1 mouse cellular context compared by ENCODE assay signal in the genomic region with DNA sequence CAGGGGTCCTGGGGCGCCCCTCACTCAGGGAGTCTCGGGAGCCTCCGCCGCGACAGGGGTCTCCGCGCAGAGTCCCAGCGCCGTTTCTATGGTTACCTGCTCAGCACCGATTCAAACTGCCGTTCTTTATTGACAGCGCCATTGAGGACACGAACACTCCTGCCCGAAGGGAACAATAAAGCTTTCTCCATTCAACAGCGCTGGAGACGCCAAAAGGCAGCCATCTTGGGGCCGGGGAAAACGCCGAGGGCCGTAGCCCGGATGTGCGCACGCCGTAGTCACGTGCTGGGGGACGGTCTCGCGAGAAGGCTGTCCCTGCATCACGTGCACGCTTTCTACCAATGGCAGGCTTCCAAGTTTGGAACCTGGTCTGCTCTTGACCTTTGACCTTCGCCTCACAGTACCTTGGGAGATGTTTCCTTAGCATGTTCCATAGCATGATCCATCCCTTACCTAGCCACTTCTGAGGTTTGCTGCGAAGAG.
TF ChIP-seq lines count a peak whose summit lies in the region.

A gene (minus strand): TSS at position 252 of the 483 bp plus-strand sequence.

TF ChIP-seq in MEL, 35 proteins besides CTCF, POLR2A, EP300 and RAD21 (continued from another document):
- TF ChIP-seq MAX (IDR thresholded peaks at IDR 0.05; ENCODE audit: low read length) (peak; percentile 92), RCOR1 (IDR thresholded peaks at IDR 0.05; ENCODE audit: low read depth, low read length) (0 out of 2 replicates have a peak, but pooled peaks have one; percentile 16), SIN3A (IDR thresholded peaks at IDR 0.05; ENCODE audit: low read length) (peak; percentile 97), ETS1 (IDR thresholded peaks at IDR 0.05; ENCODE audit: low read depth, low read length) (peak; percentile 40; the same call in 1 of the 2 replicates), KAT2A (conservative IDR thresholded peaks at IDR 0.05; ENCODE audit: low read depth, low read length) (no peak; the same call in 1 of the 2 replicates), GABPA (IDR thresholded peaks at IDR 0.05; ENCODE audit: low read depth, low read length) (no peak), ELF1 (IDR thresholded peaks at IDR 0.05; ENCODE audit: low read depth, low read length) (peak; percentile 75), TCF12 (IDR thresholded peaks at IDR 0.05; ENCODE audit: low read depth, low read length) (no peak), GATA1 (IDR thresholded peaks at IDR 0.05; ENCODE audit: low read depth, low read length) (no peak), UBTF (IDR thresholded peaks at IDR 0.05; ENCODE audit: borderline replicate concordance, insufficient read depth, low read depth, low read length) (no peak), MAFK (IDR thresholded peaks at IDR 0.05; ENCODE audit: borderline replicate concordance, low read depth, low read length) (no peak)
